Mouse (Mus musculus) midbrain, embryonic 12.5 days (tissue): ENCODE measurements around the gene Pank3. TPM values are rescaled to one million over a fixed set of nuclear protein-coding genes. Genes with fewer than 3 reads are reported as not detected.
"Not testable (repeated sequence)": the region's sequence is repeated elsewhere in the genome, so short reads cannot be mapped to it uniquely, and the experiment has no call there.

Source experiments
- ATAC-seq: fragments of 200-750 bp; cut with Nextera tagmentation; 2 replicates; pipeline ENCODE4 v1.8.0; 2017; ENCODE audit warnings: low read depth, moderate TSS enrichment, moderate library complexity; ENCODE audit not compliant: low FRiP score
- H3K27ac ChIP-seq: fragments of 300-500 bp; sonication (generic); replicated peaks from 2 replicates; pipeline ENCODE4 v1.5.1; 2016; ENCODE audit warnings: mild to moderate bottlenecking
- H3K27me3 ChIP-seq: fragments of 300-500 bp; sonication (generic); 2 replicates; pipeline ENCODE4 v1.6.1; 2016; ENCODE audit warnings: mild to moderate bottlenecking
- H3K36me3 ChIP-seq: fragments of 300-500 bp; sonication (generic); 2 replicates; pipeline ENCODE4 v1.6.1; 2016
- H3K4me1 ChIP-seq: fragments of 300-500 bp; sonication (generic); 2 replicates; pipeline ENCODE4 v1.6.1; 2016
- H3K4me2 ChIP-seq: fragments of 300-500 bp; sonication (generic); replicated peaks from 2 replicates; pipeline ENCODE4 v1.6.1; 2016; ENCODE audit warnings: mild to moderate bottlenecking, moderate library complexity
- H3K4me3 ChIP-seq: fragments of 300-500 bp; sonication (generic); 2 replicates; pipeline ENCODE4 v1.5.1; 2016; ENCODE audit warnings: mild to moderate bottlenecking
- H3K9ac ChIP-seq: fragments of 300-500 bp; sonication (generic); replicated peaks from 2 replicates; pipeline ENCODE4 v1.6.1; 2016; ENCODE audit warnings: mild to moderate bottlenecking, moderate library complexity
- H3K9me3 ChIP-seq: fragments of 300-500 bp; sonication (generic); 2 replicates; pipeline ENCODE4 v1.6.1; 2016; ENCODE audit warnings: mild to moderate bottlenecking
- WGBS: fragments of 180-500 bp; shearing (Covaris S2); methylation state at CpG from one replicate; pipeline ENCODE4 v1.1.7; 2016; 5-methylcytosine and 5-hydroxymethylcytosine counted together
- polyA plus RNA-seq: library from polyadenylated mRNA; unstranded; fragments of >200 nt; fragmentation: Nextera tagmentation; extraction: Ambion mirVana; gene quantifications from 2 replicates; pipeline ENCODE4 v1.2.1, GENCODE M21; 2016

Pank3 gene
- polyA plus RNA-seq, 1 experiment from 2014 or later, result 30.0 TPM

DNA sequence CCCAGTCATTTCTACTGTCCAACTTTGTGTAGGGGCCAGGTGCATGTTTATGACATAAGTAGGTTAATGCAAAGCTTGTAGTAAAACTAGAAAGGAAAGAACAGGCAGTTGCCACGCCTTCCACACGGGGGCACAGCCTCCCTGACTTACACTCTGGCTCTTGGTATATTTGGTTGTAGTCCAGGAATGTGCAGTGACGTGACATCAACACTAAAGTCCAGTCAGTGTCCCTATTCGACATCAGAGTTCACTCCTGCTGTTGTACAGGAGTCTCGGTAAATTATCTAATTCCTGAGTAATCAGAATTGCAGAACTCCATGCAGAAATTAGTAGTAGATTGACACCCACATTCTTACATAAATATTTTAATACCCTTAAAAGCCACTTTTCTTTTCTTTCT lies 13.8 kb downstream of the Pank3 start:
- Histone ChIP-seq H3K4me2 (no peak overlapping the region), H3K4me3 (no peak overlapping the region), H3K9ac (no peak overlapping the region), H3K9me3 (no peaks in the 10 kb centered on the region), H3K36me3 (peaks cover 65% of the 10 kb centered on the region), H3K27ac (no peak overlapping the region), H3K27me3 (no peaks in the 10 kb centered on the region), H3K4me1 (no peaks in the 10 kb centered on the region)
- WGBS, result 96% methylated on average over 5 of the region's 5 CpGs
- ATAC-seq, result no peak

DNA sequence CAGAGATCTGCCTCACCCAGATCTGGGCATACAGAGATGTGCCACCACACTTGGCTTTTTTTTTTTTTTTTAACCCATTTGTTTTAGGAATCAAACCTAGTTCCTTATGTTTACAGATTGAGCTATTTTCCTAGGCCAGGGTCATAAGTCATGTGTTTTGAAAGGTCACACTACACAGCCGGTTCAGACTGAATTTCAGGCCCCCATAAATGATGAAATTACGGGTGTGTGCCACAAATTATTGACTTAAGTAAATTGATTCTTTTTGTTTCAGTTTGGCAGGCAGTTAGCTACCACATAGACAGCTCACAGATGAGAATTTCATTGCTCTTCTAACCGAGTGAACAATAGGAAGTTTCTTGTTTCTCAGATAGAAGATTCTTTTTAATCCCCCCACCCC lies 14.7 kb downstream of the Pank3 start:
- Histone ChIP-seq H3K27ac (no peak overlapping the region), H3K9ac (no peak overlapping the region), H3K27me3 (no peaks in the 10 kb centered on the region), H3K4me1 (no peaks in the 10 kb centered on the region), H3K4me3 (no peak overlapping the region), H3K4me2 (no peak overlapping the region), H3K9me3 (no peaks in the 10 kb centered on the region), H3K36me3 (peaks cover 59% of the 10 kb centered on the region)
- no peak for ATAC-seq
- WGBS, result 95% methylated on average over 3 of the region's 3 CpGs

DNA sequence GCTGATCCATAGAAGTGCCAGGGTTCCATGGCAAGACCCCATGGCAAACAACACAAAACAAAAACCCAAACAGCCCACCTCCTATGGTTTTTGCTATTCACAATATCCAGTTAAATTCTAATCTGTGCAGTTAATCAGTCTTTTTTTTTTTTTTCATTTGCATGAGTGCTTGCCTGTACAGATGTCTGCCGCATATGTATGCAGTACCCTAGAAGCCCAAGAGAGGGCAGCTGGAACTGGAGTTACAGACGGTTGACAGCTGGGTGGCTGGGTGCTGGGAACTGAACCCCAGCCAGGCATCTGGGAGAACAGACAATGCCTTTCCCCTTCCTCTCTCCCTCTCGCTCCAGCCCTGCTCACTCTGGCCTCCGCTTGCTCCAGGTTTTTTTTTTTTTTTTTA lies 15.3 kb downstream of the Pank3 start:
- Histone ChIP-seq H3K27ac (no peak overlapping the region), H3K9ac (no peak overlapping the region), H3K36me3 (peaks cover 56% of the 10 kb centered on the region), H3K27me3 (no peaks in the 10 kb centered on the region), H3K4me2 (no peak overlapping the region), H3K4me3 (no peak overlapping the region), H3K4me1 (no peaks in the 10 kb centered on the region), H3K9me3 (no peaks in the 10 kb centered on the region)
- 91% methylated on average over 4 of the region's 4 CpGs for WGBS
- no peak for ATAC-seq

DNA sequence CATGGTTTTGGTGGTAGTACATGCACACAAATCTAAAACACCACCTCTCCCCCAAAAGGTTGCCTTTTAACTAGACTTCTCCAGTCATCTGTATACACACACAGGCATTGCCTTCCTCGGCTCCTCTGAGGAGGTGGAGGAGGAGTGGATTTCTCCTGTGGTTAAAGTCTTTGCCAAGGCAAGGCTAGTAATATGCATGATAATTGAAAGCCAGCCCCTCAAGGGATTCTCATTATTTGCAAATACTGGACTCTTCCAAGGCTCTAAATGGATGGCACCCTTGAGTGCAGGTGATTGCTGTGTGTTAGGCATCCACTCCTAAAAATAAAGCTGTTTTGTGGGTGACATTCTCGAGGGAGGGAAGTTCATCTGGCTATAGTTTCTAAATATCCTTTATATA lies 19.2 kb downstream of the Pank3 start:
- 53% methylated on average over 2 of the region's 2 CpGs for WGBS

DNA sequence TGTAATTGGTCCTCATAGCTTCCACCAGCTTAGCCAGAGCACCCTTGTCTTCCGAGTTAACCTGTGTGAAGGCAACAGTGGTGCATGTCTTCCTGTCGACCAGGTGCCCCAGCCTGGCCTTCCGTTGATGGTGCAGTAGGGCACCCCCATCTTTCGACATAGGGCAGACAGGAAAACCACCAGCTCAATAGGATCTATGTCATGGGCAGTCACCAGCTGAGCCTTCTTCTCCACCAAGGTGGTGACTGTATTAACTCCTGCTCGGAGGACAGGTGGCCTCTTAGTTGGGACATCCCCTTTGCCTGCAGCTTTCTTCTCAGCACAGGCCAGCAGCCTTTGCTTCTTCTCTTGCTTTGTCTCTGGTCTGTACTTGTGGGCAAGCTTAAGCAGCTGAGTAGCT lies 23.5 kb downstream of the Pank3 start:
- not testable (repeated sequence) for H3K4me3 ChIP-seq, H3K9ac ChIP-seq, H3K4me1 ChIP-seq, H3K4me2 ChIP-seq, H3K9me3 ChIP-seq, ATAC-seq, H3K27ac ChIP-seq
- 89% methylated on average over 5 of the region's 5 CpGs for WGBS
- Histone ChIP-seq H3K27me3 (peaks cover 36% of the 10 kb centered on the region), H3K36me3 (peaks cover 15% of the 10 kb centered on the region)

More for the DNA sequence above, 19.2 kb downstream of the Pank3 start:
- H3K36me3 ChIP-seq, result peaks cover 36% of the 10 kb centered on the region
- no peak for ATAC-seq
- H3K4me2 ChIP-seq, result no peak overlapping the region
- H3K27ac ChIP-seq, result no peak overlapping the region
- H3K4me3 ChIP-seq, result no peak overlapping the region
- no peaks in the 10 kb centered on the region for H3K27me3 ChIP-seq
- no peak overlapping the region for H3K9ac ChIP-seq
- no peaks in the 10 kb centered on the region for H3K9me3 ChIP-seq
- H3K4me1 ChIP-seq, result no peaks in the 10 kb centered on the region

DNA sequence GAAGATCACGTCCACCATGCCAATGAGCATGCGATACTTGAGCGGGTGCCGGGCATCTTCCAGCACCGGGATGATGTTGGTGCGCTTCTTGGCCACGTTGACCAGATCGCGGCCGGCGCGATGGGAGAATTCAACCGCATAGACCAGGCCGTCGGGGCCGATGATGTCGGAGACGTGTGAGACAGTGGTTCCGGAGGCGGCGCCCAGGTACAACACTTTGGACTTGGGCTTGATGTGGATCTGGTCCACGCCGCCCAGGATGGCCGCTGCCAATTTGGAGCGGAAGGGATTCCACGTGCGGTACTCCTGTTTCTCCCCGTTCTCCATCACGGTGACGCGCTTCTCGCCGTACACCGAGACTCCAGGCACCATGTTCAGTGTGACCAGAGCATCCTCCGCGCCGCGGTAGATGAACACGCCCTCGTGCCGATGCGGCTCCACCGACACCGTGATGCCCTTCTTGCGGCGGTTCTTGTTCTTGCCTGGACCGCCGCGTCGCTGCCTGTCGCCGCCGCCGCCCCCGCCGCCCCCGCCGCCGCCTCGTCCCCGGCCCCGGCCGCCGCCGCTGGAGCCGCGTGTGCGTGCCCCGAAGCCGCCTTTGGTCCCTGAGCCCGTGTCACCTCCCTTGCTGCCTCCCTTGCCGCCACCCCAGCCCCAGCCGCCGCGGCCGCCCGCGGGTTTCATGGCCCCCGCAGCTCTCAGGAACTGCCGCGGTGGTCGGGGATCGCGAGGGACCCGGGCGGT lies 28.6 kb downstream of the Pank3 start:
- no peaks in the 10 kb centered on the region for H3K9me3 ChIP-seq
- H3K27ac ChIP-seq, result peak overlapping the region; percentile 79
- WGBS, result 3% methylated on average over 83 of the region's 86 CpGs
- peak overlapping the region; percentile 74 for H3K9ac ChIP-seq
- H3K4me3 ChIP-seq, result peak overlapping the region; percentile 79
- peaks cover 60% of the 10 kb centered on the region for H3K27me3 ChIP-seq
- peak; percentile 65 for ATAC-seq
- H3K4me2 ChIP-seq, result peak overlapping the region; percentile 94
- no peaks in the 10 kb centered on the region for H3K36me3 ChIP-seq
- H3K4me1 ChIP-seq, result peaks cover 12% of the 10 kb centered on the region; the same call in 1 of the 2 replicates

DNA sequence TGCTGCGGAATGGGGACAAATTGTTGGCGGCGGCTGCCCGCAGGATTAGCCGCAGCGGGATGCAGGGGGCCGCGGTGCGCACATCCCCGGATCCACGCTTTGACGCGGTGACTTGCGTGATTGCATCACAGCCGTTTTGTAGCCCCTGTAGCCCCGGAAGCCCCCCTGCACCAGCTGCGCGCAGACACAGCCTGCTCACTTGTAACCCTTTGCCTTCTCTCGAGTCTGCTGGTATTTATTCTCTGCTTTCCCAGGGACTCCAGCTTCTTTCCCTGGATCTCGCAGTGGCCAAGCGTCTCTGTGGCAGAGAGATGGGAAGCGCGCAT lies 29.2 kb downstream of the Pank3 start:
- Histone ChIP-seq H3K9me3 (no peaks in the 10 kb centered on the region), H3K4me2 (peak overlapping the region; percentile 94), H3K9ac (peak overlapping the region; percentile 74), H3K4me1 (peaks cover 12% of the 10 kb centered on the region; the same call in 1 of the 2 replicates), H3K4me3 (peak overlapping the region; percentile 79), H3K36me3 (no peaks in the 10 kb centered on the region), H3K27me3 (peaks cover 60% of the 10 kb centered on the region), H3K27ac (peak overlapping the region; percentile 79)
- 2% methylated on average over 23 of the region's 23 CpGs for WGBS
- peak; percentile 84 for ATAC-seq

DNA sequence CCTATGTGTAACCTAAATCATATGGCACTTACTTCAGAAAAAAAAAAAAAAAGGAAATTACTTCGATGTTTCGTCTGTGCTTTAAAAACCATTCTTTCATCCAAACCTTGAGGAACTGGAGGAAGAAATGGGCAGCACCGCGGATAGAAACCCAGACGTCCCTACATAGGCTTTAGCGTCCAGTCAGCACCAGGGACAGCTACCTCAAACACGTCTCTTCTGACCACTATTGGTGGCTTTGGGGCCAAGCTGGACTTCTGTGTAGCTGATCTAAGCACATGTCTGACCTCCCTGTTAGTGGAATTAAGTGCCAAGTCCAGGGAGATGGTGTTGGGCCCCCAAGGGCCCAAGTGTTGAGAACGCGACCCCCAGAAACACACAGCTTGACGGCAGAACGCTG lies 29.6 kb downstream of the Pank3 start, which contains the start of gene Fbll1:
TSS of gene Fbll1 (minus strand) at position 11 of the 400 bp plus-strand sequence.
- peaks cover 12% of the 10 kb centered on the region; the same call in 1 of the 2 replicates for H3K4me1 ChIP-seq
- peak within 1 kb of the TSS; percentile 79 for H3K27ac ChIP-seq
- H3K9me3 ChIP-seq, result no peaks in the 10 kb centered on the region
- ATAC-seq, result 0 out of 2 replicates have a peak, but pooled peaks have one; percentile 35
- H3K4me3 ChIP-seq, result peak within 1 kb of the TSS; percentile 79
- 9% methylated on average over 11 of the region's 11 CpGs for WGBS
- H3K27me3 ChIP-seq, result peaks cover 59% of the 10 kb centered on the region
- H3K36me3 ChIP-seq, result no peaks in the 10 kb centered on the region
- H3K9ac ChIP-seq, result peak within 1 kb of the TSS; percentile 74
- H3K4me2 ChIP-seq, result peak within 1 kb of the TSS; percentile 94

DNA sequence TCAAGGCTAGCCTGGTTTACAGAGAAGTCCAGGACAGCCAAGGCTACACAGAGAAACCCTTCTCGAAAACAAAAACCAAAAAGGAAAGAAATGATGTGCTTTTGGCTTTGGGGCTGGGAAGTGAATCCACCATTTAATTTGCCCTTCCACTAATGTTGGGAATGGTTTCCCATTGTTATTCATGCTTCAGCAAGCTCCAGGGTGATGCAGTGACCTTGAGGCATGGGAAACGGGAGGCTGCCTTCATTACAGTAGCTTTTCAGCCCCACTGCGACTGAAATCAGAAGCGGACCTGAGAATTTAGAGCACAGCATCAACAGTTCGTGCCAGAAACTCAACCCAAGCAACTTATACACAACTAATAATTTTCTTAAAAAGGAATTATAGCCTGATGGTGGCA lies 32.0 kb downstream of the Pank3 start:
- H3K9ac ChIP-seq, result no peak overlapping the region
- peaks cover 12% of the 10 kb centered on the region; the same call in 1 of the 2 replicates for H3K4me1 ChIP-seq
- WGBS, result 83% methylated on average over 5 of the region's 5 CpGs
- ATAC-seq, result no peak
- H3K4me2 ChIP-seq, result no peak overlapping the region
- no peaks in the 10 kb centered on the region for H3K9me3 ChIP-seq
- no peaks in the 10 kb centered on the region for H3K36me3 ChIP-seq
- peaks cover 38% of the 10 kb centered on the region for H3K27me3 ChIP-seq
- H3K27ac ChIP-seq, result no peak overlapping the region
- H3K4me3 ChIP-seq, result no peak overlapping the region

DNA sequence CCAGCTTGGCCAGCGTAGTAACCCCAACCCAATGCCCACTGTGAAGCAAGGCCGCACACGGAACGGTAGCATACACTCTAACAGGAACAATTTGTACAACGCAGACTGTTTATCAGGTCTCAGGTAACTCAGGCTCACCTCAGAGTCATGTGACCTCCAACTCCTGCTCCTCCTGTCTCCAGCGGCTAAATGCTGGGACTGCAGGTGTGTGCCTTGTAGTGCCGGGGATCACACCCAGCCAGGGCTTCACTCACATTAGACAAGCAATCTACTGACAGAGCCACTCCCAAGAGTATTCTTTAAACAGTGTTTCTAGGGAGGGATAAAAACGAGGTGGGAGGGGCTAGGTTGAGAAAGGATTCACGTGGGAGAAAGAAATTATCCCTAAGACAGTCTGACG lies 42.2 kb downstream of the Pank3 start:
- H3K27ac ChIP-seq, result no peak overlapping the region
- no peak for ATAC-seq
- no peak overlapping the region for H3K4me3 ChIP-seq
- WGBS, result 89% methylated on average over 10 of the region's 10 CpGs
- H3K36me3 ChIP-seq, result peaks cover 97% of the 10 kb centered on the region
- no peak overlapping the region for H3K4me2 ChIP-seq
- no peaks in the 10 kb centered on the region for H3K27me3 ChIP-seq
- no peaks in the 10 kb centered on the region for H3K4me1 ChIP-seq
- no peaks in the 10 kb centered on the region for H3K9me3 ChIP-seq
- no peak overlapping the region for H3K9ac ChIP-seq

DNA sequence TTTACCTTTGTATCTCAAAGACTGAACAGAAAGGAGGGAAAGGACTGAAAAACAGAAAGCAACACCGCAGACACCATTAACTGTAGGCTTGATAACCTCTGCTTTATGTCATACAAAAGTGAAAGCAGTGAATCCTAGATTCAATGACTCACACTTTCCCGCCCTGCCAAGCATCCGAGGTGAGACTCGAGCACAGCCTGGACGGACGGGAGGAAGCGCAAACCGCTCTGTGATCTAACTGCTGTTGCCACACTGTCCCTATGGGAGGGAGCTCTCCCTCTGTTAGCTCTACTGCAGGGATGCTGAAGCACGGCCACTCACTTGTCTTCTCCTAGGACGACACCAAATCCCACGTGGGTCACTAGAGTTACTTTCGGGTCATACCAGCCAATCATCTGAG lies 47.0 kb downstream of the Pank3 start:
- WGBS, result 92% methylated on average over 12 of the region's 12 CpGs
- Histone ChIP-seq H3K27me3 (no peaks in the 10 kb centered on the region), H3K9ac (no peak overlapping the region), H3K4me3 (no peak overlapping the region), H3K36me3 (peaks cover 93% of the 10 kb centered on the region), H3K27ac (no peak overlapping the region), H3K4me2 (no peak overlapping the region), H3K9me3 (no peaks in the 10 kb centered on the region), H3K4me1 (no peaks in the 10 kb centered on the region)
- ATAC-seq, result no peak

DNA sequence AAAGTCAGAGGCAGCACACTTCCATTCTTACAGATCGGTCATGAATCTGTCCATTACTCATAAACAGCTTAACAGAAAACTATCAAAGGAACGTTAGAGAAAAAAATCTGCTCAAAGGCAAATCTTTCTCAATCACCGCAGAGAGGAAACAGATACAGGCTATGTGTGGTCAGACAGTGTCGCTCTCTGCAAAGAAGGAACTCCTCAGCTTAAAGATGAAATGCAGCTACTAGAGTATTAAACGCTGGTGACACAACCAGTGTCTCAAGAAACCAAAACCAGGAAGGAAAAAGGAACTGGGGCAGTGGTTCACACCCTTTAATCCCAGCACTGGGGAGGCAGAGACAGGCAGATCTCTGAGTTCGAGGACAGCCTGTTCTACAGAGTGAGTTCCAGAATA lies 58.4 kb downstream of the Pank3 start:
- peaks cover 5% of the 10 kb centered on the region; the same call in 1 of the 2 replicates for H3K4me1 ChIP-seq
- no peaks in the 10 kb centered on the region for H3K9me3 ChIP-seq
- H3K4me3 ChIP-seq, result no peak overlapping the region
- H3K36me3 ChIP-seq, result peaks cover 82% of the 10 kb centered on the region
- H3K4me2 ChIP-seq, result no peak overlapping the region
- no peak overlapping the region for H3K9ac ChIP-seq
- 95% methylated on average over 6 of the region's 6 CpGs for WGBS
- no peaks in the 10 kb centered on the region for H3K27me3 ChIP-seq
- no peak for ATAC-seq
- no peak overlapping the region for H3K27ac ChIP-seq

DNA sequence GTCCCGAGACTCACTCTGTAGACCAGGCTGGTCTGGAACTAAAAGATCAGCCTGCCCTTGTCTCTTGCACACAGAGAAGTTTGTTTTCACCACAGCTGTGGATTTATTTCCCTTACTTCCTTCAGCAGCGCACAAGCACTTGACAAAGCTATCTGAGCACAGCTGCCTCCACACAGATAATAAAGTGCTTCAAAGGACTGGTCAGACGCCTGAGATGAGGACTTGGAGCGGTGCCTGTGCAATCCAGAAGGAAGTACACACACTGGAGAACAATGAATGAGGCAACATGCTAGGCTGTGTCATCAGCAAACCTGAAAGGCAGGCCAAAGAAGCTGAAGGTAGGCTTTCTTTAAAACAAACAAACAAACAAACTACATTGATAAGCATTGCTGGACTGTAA lies 62.9 kb downstream of the Pank3 start:
- Histone ChIP-seq H3K27me3 (no peaks in the 10 kb centered on the region), H3K4me1 (peaks cover 17% of the 10 kb centered on the region), H3K9me3 (no peaks in the 10 kb centered on the region), H3K4me2 (no peak overlapping the region), H3K27ac (no peak overlapping the region), H3K9ac (no peak overlapping the region), H3K36me3 (peaks cover 45% of the 10 kb centered on the region), H3K4me3 (no peak overlapping the region)
- no peak for ATAC-seq
- WGBS, result 86% methylated on average over 4 of the region's 4 CpGs
